Mouse (Mus musculus) ES-Bruce4 (cell line): ENCODE measurements around the gene Iqschfp.

Experiments used
- CTCF ChIP-seq: IDR thresholded peaks from one replicate; pipeline ENCODE4 v1.8.1; 2011; ENCODE audit warnings: low read depth, low read length
- EP300 ChIP-seq: IDR thresholded peaks from 2 replicates; pipeline ENCODE4 v1.6.1; 2011; ENCODE audit warnings: low read depth, low read length; ENCODE audit not compliant: insufficient read depth

GRCm38 (mm10) chr3:68495096-68495735, 603.2 kb downstream of the Iqschfp start:
- TF ChIP-seq CTCF (no peak), EP300 (no peak)
